Mouse (Mus musculus) urinary bladder, adult 2 months (tissue): Measurements from ENCODE around the gene R3hdm1. TPM values are rescaled to one million over a fixed set of nuclear protein-coding genes. Genes with fewer than 3 reads are reported as not detected.
"Not testable (repeated sequence)": the region's sequence is repeated elsewhere in the genome, so short reads cannot be mapped to it uniquely, and the experiment has no call there.

Experiments
- DNase-seq: peaks from one replicate; pipeline ENCODE4 v3.0.0; 2022; ENCODE audit warnings: low spot score
- polyA plus RNA-seq: library from polyadenylated mRNA; depleted of rRNA; stranded (reverse); fragments of >200 nt; gene quantifications from 2 replicates; pipeline ENCODE4 v1.2.3, GENCODE M21; 2012

R3hdm1 gene
- polyA plus RNA-seq, 1 experiment, result 24.0 TPM

DNA sequence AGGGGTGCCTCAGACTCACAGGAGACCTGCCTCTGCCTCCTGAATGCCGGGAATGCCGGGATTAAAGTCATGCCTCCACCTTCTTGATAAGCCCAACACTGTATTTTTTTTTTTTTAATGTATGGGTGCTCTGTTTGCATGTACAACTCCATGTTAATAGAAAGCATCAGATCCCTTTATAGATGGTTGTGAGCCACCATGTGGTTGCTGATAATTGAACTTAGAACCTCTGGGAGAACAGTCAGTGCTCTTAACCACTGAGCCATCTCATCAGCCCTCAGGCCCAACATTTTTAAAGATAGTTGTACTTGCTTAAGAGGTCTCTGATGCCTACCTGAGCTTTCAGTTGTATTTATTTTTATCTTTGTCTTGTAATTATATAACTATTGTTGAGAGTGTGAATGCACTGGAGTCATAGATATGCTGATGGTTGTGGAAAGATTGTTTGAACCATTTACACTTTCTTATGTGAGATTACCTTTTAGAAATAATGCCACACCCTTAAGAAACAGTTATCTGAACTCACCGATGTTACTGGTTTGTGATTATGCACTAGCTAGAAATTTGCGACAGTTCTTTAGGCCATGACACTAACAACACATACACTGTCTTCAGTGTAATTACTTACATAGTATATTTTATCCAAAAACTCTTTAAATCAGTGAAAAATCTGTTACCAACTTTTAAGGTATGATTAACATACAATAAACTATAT, 18.0 kb downstream of the R3hdm1 start:
- no peak for DNase-seq

DNA sequence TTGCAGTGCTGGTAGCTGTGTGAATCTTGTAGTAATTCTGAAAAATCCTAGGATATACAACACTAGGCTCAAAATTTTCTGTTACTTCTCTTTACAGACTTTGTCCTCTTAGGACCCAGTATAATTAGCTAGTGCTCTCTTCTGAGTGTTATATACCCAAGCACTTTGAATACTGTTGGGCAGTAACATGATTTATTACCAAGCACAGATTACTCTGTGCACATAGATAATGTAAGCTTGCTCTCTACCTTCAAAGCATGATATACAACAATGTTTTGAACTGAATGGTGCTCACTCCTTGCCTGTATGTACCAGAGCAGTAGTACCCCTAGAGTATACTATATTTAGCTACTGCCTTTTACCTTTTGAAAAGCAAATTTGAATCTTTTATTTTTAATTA, 33.1 kb downstream of the R3hdm1 start:
- not testable (repeated sequence) for DNase-seq

- no peak for DNase-seq
These were observed 37.9 kb downstream of the R3hdm1 start for GRCm38 (mm10) chr1:128141039-128141438.

DNA sequence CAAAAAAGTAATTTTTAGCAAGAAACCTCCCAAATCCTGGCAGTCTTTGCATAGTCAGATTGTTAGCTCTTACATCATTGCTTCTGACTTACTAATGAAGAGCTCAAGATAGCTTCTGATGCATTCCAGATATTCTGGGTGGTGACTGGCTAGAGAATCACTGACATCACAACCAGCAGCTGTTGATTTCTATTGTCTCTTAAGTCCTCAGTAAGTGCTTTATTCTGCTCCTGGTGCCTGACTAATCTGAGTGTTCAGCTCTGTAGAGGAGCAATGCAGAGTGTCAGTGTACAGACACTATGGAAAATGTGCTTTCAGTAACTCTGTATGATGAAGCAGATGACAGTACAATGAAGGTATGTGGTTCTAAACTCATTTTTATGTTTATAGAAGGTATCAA, 38.6 kb downstream of the R3hdm1 start:
- DNase-seq, result no peak

- no peak for DNase-seq
These were observed 63.9 kb downstream of the R3hdm1 start for GRCm38 (mm10) chr1:128166956-128167355.

DNA sequence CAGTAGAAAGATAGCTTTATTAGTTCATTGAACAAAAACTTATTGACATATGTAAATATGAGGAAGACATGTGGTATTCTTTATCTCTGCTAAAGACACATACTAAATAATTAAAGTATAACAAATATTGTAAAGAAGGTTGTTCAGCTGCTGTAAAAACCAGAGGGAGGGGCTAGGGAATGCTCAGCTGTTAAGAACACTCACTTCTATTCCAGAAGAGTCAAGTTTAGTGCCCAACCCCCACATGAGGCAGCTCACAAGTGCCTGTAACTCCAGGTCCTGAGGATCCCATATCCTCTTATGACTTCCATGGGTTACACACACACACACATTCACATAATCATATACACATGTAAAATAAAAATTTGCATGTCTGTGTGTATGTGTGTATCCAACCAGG, 67.0 kb downstream of the R3hdm1 start:
- DNase-seq, result no peak

GRCm38 (mm10) chr1:128191426-128191825, 88.3 kb downstream of the R3hdm1 start:
- no peak for DNase-seq

GRCm38 (mm10) chr1:128192369-128192768, 89.3 kb downstream of the R3hdm1 start:
- DNase-seq, result no peak

- DNase-seq, result no peak
These were observed 90.9 kb downstream of the R3hdm1 start for GRCm38 (mm10) chr1:128194011-128194410.

GRCm38 (mm10) chr1:128197353-128197752, 94.3 kb downstream of the R3hdm1 start:
- no peak for DNase-seq

DNA sequence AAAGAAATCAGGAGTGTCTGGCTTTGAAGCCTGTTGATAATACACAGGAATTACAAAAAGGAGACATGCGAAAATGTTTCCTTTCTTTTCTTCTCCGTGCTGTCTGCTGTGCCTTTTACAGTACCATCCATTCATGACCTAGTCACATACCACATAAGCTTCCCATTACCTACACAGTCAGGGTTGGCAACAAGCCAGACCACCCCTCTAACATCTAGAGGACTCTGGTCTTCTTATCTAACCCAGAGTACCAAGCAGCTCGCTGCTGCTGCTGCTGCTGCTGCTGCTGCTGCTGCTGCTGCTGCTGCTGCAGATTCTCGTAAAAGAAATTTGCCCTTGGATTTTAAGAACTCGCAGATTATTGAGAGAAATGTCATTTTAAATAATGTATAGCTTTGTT, 110.2 kb downstream of the R3hdm1 start:
- no peak for DNase-seq

DNA sequence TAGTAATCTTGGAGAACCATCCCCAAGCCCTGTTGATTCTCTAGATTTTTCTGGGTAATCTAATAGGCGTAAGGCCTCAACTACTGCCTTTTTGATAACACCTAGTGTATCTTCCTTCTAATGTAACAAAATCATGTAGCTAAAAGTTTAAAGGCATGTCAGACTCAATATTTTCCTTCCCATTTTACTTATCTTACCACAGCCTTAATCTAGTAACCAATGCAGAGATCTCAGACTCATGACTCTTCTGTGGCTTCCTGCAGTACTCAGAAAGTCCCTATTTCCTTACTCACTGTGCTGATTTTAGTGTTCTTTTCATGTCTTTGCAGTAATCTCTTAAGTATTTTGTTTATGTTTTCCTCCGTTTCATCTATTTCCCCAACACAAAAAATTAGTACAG, 118.8 kb downstream of the R3hdm1 start:
- no peak for DNase-seq

GRCm38 (mm10) chr1:128223304-128223703, 120.2 kb downstream of the R3hdm1 start:
- no peak for DNase-seq

DNA sequence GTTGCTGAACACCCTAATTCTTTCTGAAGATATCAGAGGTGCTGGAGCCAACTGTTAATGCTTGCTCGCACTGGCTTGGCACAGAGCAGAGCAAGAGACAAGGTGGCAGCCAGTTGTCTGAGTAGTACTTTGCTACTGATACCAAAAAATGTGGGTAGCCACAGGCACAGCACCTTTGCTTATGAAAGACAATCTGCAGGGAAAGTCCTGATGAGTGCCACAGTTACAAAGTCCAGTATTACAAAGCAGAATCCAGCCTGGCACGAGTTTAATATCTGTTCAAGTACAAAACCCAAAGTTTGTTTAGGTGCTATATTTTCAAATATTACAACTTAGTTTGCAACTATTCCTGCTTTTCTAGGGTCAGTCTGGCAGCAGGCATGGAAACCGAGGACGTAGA, 132.1 kb downstream of the R3hdm1 start:
- DNase-seq, result no peak

DNA sequence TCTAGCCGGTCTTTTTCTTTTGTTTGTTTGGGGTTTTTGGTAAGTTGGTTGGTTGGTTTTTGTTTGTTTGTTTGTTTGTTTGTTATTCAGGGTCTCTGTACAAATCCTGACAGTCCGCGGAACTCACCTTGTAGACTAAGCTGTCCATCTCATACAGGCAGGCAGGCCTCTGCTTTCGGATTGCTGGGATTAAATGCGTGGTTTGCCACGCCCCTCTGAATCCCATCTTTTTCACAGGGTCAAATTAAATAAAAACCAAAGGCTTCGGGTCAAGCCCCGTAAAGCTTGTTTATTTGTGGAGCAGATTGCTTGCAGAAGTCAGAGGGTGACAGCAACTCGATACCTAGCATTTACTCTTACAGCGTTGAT, 140.5 kb downstream of the R3hdm1 start, which contains the start of gene Ubxn4:
Ubxn4 (plus strand) TSS at position 338 of the 369 bp plus-strand sequence.
- no peak for DNase-seq

DNA sequence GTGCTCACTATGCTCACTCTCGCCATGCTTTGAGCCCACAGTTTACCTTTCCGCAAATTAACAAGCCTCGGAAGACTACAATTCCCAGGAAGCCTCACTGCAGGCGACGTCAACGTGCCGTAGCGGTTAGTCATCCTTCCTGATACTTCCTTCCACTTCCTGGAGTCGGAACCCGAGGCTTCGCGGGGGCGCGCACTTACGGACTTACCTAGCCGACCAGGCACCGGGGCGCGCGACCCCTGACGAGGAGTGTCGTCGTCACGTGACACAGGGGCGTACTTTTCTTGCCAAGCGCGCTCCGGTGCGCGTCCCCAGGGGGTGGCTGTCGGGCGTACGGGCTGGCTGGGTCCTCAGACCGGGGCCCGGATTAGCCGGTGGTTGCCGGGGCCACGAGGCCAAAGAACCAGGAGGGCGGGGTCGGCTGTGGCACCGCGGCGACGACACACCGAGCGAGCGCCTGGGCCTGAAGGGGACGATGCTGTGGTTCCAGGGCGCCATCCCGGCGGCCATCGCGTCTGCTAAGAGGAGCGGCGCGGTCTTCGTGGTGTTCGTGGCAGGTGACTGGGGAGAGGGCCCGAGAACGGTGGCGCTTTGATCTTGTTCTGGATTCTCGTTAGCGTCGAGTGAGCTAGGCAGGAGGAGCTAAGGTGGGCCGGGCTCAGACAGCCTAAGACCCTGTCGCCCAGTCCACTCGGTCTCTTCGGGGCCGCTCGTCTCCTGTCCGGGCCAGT, 141.1 kb downstream of the R3hdm1 start:
- DNase-seq, result peak; percentile 92

GRCm38 (mm10) chr1:128244727-128245355, 141.7 kb downstream of the R3hdm1 start:
- DNase-seq, result peak; percentile 26

DNA sequence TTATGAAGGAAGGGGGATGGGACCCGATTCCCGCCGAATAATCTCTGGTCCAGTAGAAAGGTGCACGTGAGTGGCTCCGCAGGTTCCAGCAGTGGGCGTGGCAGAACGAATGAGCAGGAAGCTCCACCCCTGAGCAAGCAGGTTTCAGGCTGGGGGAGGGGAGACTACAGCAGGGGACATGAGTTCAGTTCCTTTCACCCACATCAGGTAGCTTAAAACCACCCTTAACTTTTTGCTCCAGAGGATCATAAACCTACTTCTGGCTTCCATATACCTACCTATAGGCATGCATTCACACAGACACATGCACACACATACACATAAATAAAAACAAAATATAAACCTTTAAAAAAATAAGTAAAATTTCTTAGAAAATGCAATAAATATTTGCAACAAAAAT, 164.0 kb downstream of the R3hdm1 start:
- not testable (repeated sequence) for DNase-seq

GRCm38 (mm10) chr1:128270731-128271130, 167.6 kb downstream of the R3hdm1 start:
- DNase-seq, result no peak

GRCm38 (mm10) chr1:128275908-128276307, 172.8 kb downstream of the R3hdm1 start:
- DNase-seq, result no peak

DNA sequence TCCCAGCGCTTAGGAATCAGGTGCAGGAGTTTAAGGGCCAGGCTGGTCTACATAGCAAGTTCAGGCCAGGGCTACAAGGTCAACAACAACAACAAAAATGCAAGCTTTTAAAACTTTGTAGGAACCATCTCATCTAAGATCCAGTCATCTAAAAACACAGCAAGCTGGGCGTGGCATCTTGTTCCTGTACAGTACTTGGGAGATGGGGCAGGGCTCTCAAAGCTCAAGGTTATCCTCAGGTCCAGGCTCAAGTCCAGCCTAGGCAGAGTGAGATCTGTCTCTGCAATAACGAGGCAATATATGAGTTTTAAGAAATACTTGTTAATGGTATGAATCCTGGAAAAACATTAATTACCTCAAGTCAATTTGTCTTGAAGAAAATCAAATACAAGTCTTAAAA, 175.5 kb downstream of the R3hdm1 start:
- DNase-seq, result no peak

- no peak for DNase-seq
These were observed 178.7 kb downstream of the R3hdm1 start for GRCm38 (mm10) chr1:128281753-128282152.

DNA sequence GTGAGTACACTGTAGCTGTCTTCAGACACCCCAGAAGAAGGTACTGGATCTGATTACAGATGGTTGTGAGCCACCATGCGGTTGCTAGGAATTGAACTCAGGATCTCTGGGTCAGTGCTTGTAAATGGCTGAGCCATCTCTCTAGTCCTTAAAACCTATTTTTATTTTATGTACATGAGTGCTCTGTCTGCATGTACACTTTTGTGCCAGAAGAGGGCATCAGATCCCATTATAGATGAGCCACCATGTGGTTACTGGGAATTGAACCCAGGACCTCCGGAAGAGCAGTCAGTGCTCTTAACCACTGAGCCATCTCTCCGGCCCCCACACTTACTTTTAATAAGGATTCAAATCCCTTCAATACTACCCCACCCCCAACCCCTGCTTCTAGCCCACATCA, 179.8 kb downstream of the R3hdm1 start:
- DNase-seq, result no peak
